Mouse (Mus musculus): ENCODE measurements at regions not wholly inside any gene's neighbourhood (a gene's known extent, or its start where the extent isn't known, plus 50 kb on each side); places are given as distances from the start of the nearest gene placed in this dataset.
A peak's percentile ranks its signal among the peaks of the same experiment; 100 is the strongest.

DNA sequence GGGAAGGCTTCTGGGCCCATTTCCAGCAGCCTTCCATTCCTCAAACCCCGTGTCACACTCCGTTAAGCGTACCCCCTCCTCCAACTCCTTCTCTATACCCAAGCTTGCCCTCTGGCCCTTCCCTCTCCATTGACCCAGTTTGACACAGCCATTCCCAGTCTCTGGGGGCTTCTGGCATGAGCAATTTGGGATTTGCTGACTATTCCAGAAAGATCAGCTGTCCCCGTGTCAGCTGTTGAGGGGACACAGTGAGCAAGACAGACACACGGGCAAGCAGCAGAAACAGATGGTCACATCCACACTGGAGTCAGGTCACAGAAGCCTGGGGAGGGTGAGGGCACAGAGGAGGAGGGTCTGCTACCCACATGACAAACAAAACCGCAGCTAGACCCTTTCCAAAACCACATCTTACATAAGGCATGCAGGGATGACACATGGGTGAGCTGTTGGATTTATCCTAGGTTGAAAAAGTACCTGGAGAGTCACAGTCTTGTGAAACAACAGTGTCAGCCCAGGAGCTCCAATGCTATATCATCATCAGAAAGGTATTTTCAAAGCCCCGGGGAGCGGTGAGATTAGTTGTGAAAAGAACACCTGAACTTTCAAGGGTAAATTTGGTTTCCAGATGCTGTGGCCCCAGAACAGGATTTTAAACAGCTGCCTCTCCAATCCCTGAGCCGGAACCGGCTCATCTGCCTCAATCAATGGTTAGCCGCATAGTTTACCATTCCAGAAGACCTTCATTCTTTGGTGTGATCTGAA, 93.5 kb upstream of the Gadd45a start:
- no peak for TF ChIP-seq POLR2A (IDR thresholded peaks at IDR 0.05; ENCODE audit: insufficient read length, low read depth)
- TF ChIP-seq MYOG (IDR thresholded peaks at IDR 0.05; ENCODE audit: control insufficient read depth in 1 of 3, insufficient read depth in 1 of 3, insufficient read length in 2 of 3, low read depth in 2 of 3) = peak; percentile 93 to 99 (median 98)
- peak; percentile 0 for TF ChIP-seq USF1 (IDR thresholded peaks at IDR 0.05; ENCODE audit: low read depth)
- no peak for TF ChIP-seq MAX (IDR thresholded peaks at IDR 0.05; ENCODE audit: low read depth)
- no peak for TF ChIP-seq SRF (IDR thresholded peaks at IDR 0.05; ENCODE audit: control insufficient read depth, insufficient read length, low read depth)
- no peak for TF ChIP-seq E2F4 (IDR thresholded peaks at IDR 0.05; ENCODE audit: insufficient read depth)
- TF ChIP-seq POLR2AphosphoS2 (IDR thresholded peaks at IDR 0.05; ENCODE audit: insufficient read length, low read depth) = no peak
- no peak for TF ChIP-seq CEBPB (IDR thresholded peaks at IDR 0.05; ENCODE audit: insufficient read depth, poor library complexity, severe bottlenecking)
- TF ChIP-seq TCF3 (IDR thresholded peaks at IDR 0.05; ENCODE audit: insufficient read length, low read depth) = peak; percentile 95
- TF ChIP-seq MYOD1 (IDR thresholded peaks at IDR 0.05; ENCODE audit: control insufficient read depth in 1 of 3, insufficient read length in 2 of 3, low read depth in 2 of 3) = peak; percentile 64 to 97 (median 90)
